Mouse (Mus musculus) limb, embryonic 14.5 days (tissue): Measurements from ENCODE around the gene Slc25a13. TPM values are rescaled to one million over a fixed set of nuclear protein-coding genes. Genes with fewer than 3 reads are reported as not detected.
A peak's percentile ranks its signal among the peaks of the same experiment; 100 is the strongest.

Experiments
- ATAC-seq: fragments of 200-750 bp; cut with Nextera tagmentation; 2 replicates; pipeline ENCODE4 v1.8.0; 2017; ENCODE audit warnings: low read depth, moderate number of reproducible peaks, moderate TSS enrichment; ENCODE audit not compliant: low FRiP score
- DNase-seq: peaks from one replicate; pipeline ENCODE4 v3.0.0-alpha.2; 2015; ENCODE audit warnings: low spot score
- H3K27ac ChIP-seq: fragments of 300-500 bp; sonication (generic); replicated peaks from 2 replicates; pipeline ENCODE4 v1.5.1; 2014; ENCODE audit warnings: low read depth, mild to moderate bottlenecking, low read length, moderate library complexity, mixed read lengths
- H3K27me3 ChIP-seq: fragments of 300-500 bp; sonication (generic); 2 replicates; pipeline ENCODE4 v1.6.1; 2014; ENCODE audit warnings: low read length, mixed read lengths; ENCODE audit not compliant: control insufficient read depth, insufficient read depth
- H3K36me3 ChIP-seq: fragments of 300-500 bp; sonication (generic); 2 replicates; pipeline ENCODE4 v1.6.1; 2014; ENCODE audit warnings: mild to moderate bottlenecking, low read length, moderate library complexity, mixed read lengths; ENCODE audit not compliant: control insufficient read depth, insufficient read depth
- H3K4me1 ChIP-seq: fragments of 300-500 bp; sonication (generic); 2 replicates; pipeline ENCODE4 v1.6.1; 2014; ENCODE audit warnings: antibody characterized with exemption, low read length, mixed read lengths; ENCODE audit not compliant: control insufficient read depth, insufficient read depth
- H3K4me2 ChIP-seq: fragments of 300-500 bp; sonication (generic); replicated peaks from 2 replicates; pipeline ENCODE4 v1.6.1; 2014; ENCODE audit warnings: low read depth, mild to moderate bottlenecking, low read length, moderate library complexity; ENCODE audit not compliant: severe bottlenecking
- H3K4me3 ChIP-seq: fragments of 300-500 bp; sonication (generic); replicated peaks from 2 replicates; pipeline ENCODE4 v1.5.1; 2014; ENCODE audit warnings: low read length
- H3K9ac ChIP-seq: fragments of 300-500 bp; sonication (generic); 2 replicates; pipeline ENCODE4 v1.6.1; 2014; ENCODE audit warnings: mild to moderate bottlenecking, low read depth, low read length, moderate library complexity; ENCODE audit not compliant: severe bottlenecking
- H3K9me3 ChIP-seq: fragments of 300-500 bp; sonication (generic); 2 replicates; pipeline ENCODE4 v1.6.1; 2016; ENCODE audit warnings: low read length; ENCODE audit not compliant: control insufficient read depth
- POLR2A ChIP-seq: fragments of 200-500 bp; IDR thresholded peaks from 2 replicates; pipeline ENCODE4 v1.8.0; 2012; ENCODE audit warnings: inconsistent platforms, mild to moderate bottlenecking, moderate library complexity, borderline replicate concordance; ENCODE audit not compliant: insufficient read depth, insufficient read length; ENCODE audit errors: extremely low read depth
- WGBS: fragments of 180-500 bp; shearing (Covaris S2); extraction: QIAGEN DNeasy Blood & Tissue Kit; methylation state at CpG from one replicate; pipeline ENCODE4 v1.1.7; 2014; 5-methylcytosine and 5-hydroxymethylcytosine counted together
- polyA plus RNA-seq, 2 experiments: library from polyadenylated mRNA; depleted of rRNA in 1 of 2; stranded (reverse) in 1 of 2; unstranded in 1 of 2; fragments of >200 nt; fragmentation: Nextera tagmentation in 1 of 2; extraction: Ambion mirVana in 1 of 2; gene quantifications; 2 replicates each; pipeline versions ENCODE4 v1.2.1 to v1.2.3; 2012 to 2014

Slc25a13 gene
- polyA plus RNA-seq, 2 experiments: 8.2 to 19.1 TPM

DNA sequence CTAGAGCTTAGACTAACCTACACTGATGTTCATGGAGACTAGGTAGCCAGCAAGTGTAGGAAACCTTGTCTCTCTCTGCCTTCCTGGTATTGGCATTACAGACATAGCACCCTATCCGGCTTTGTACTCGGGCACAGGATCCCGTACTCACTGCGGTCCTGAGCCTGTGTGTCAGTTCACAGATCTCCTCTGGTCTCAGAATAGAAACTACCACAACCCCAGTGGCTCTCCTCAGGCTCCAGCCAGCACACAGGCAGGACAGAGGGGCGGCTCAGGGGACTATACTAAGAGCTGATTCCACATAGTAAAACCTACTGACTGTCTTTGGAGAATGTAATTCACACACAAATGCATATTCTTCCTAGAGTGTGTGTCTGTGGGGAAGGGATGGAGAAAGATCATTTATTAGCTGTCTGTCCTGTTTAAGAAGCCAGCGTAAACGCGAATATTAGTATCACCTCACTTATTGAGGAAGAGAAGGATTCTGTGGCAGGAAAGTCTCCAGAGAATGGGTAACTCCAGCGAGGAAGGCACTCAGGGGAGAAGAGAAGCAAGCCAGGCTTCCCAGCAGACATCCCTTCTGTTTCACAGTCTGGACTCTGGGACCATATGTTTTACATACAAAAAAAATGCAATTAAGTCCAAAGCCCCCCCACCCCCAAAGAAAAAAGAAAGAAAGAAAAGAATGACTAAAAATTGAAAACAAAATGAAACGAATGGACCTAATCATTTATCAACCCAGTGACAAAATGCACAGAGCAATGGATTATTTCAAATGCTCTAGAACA, 49.4 kb downstream of the Slc25a13 start:
- no peaks in the 10 kb centered on the region for H3K36me3 ChIP-seq
- no peak overlapping the region for H3K9ac ChIP-seq
- no peak overlapping the region for H3K4me3 ChIP-seq
- no peaks in the 10 kb centered on the region for H3K9me3 ChIP-seq
- peaks cover 8% of the 10 kb centered on the region for H3K4me1 ChIP-seq
- no peaks in the 10 kb centered on the region for H3K27me3 ChIP-seq
- ATAC-seq: no peak
- 86% methylated on average over 10 of the region's 10 CpGs for WGBS
- H3K4me2 ChIP-seq: no peak overlapping the region
- DNase-seq: no peak
- H3K27ac ChIP-seq: no peak overlapping the region
- TF ChIP-seq POLR2A: no peak

DNA sequence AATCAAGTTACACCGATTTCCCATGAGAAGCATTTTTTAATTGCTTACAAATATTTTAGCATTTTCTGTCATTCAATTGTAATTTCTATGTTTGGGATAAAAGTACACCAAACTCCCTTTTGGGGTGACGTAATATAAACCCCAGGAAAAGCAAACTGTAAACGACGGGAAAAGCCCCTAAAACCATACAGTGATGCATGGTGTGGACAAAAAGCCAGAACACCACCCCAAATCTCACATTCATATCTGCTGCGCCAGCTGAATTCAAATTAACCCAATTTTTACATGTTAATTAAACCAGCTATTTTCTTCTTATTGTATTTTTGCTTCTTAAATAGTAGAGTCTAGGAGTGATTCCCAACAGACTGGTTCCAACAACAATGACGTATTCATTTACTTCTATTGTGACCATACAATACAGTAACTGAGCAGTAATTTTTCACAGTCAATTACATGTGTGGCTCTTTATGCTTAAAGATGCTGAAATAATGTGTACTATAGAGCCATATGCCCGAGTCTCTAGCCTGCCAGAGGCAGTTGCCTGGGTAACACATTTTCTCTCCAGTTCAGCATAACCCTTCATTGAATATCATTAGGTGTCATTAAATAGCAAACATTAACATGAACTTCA, 53.9 kb downstream of the Slc25a13 start:
- Histone ChIP-seq H3K9me3 (no peaks in the 10 kb centered on the region), H3K4me3 (no peak overlapping the region), H3K36me3 (no peaks in the 10 kb centered on the region), H3K4me1 (peaks cover 13% of the 10 kb centered on the region), H3K4me2 (no peak overlapping the region), H3K27me3 (no peaks in the 10 kb centered on the region), H3K27ac (no peak overlapping the region), H3K9ac (no peak overlapping the region)
- ATAC-seq: no peak
- 77% methylated on average over 7 of the region's 7 CpGs for WGBS
- DNase-seq: no peak
- no peak for TF ChIP-seq POLR2A

DNA sequence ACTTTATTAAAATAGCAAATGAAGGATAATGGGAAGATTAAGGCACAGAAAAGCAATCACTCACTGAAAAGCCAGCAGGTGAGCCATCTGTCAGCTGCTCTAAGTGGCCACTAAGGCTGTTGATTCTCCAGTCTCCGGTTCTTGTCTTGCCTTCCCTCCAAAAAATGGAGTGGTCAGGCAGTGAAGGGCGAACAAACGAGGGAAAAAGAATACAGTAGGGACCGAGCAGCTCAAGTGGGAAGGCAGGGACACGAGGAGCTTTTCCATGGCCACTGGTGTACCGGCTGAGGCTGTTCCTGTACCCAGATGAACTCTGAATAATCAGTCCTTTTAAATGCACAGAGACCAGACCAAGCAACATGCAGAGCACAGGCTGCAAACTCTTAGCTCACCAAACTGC, 54.8 kb downstream of the Slc25a13 start:
- WGBS: 72% methylated on average over 6 of the region's 6 CpGs
- Histone ChIP-seq H3K27ac (no peak overlapping the region), H3K27me3 (no peaks in the 10 kb centered on the region), H3K9ac (no peak overlapping the region), H3K4me2 (no peak overlapping the region), H3K4me1 (peaks cover 13% of the 10 kb centered on the region), H3K4me3 (no peak overlapping the region), H3K36me3 (no peaks in the 10 kb centered on the region), H3K9me3 (no peaks in the 10 kb centered on the region)
- no peak for DNase-seq
- TF ChIP-seq POLR2A: no peak
- no peak for ATAC-seq

DNA sequence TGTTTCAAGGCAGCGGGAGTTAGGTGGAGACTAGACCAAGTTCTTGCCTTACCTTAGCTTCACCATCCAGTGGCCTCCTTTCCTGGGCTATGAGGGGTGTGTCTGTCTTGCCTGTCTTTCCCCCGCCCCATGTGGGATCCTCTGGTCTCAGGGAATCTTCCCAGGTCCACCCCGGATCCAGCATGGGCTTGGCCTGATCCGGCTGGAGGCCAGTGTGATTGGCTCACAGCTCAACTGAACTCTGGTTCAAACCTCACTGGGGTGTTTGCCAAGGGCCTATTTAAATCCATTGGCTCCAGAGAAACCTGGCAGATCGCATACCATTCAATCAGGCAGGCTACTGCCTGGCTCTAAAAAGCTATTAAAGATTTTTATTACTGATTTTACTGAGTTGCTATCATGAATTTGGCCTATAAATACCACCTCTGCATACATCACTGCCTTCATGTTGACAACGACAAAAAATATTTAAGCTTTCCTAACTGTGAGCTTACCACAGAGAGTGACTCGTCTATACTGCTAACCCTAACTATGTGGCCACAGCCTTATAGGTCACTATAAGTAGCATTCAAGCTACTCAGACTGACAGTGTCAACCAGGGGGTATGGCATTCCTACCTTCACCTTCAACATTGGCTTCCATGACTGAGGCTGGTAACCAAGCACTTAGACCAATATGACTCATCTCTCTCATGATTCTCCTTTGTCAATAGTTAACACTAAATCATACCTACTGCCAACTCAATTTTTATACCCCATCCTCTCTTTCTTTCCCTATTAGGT, 56.1 kb downstream of the Slc25a13 start:
- Histone ChIP-seq H3K27me3 (no peaks in the 10 kb centered on the region), H3K27ac (no peak overlapping the region), H3K9me3 (no peaks in the 10 kb centered on the region), H3K36me3 (no peaks in the 10 kb centered on the region), H3K9ac (no peak overlapping the region), H3K4me1 (peaks cover 13% of the 10 kb centered on the region), H3K4me2 (no peak overlapping the region), H3K4me3 (no peak overlapping the region)
- no peak for TF ChIP-seq POLR2A
- DNase-seq (no peak), ATAC-seq (no peak)
- WGBS: 70% methylated on average over 7 of the region's 7 CpGs

DNA sequence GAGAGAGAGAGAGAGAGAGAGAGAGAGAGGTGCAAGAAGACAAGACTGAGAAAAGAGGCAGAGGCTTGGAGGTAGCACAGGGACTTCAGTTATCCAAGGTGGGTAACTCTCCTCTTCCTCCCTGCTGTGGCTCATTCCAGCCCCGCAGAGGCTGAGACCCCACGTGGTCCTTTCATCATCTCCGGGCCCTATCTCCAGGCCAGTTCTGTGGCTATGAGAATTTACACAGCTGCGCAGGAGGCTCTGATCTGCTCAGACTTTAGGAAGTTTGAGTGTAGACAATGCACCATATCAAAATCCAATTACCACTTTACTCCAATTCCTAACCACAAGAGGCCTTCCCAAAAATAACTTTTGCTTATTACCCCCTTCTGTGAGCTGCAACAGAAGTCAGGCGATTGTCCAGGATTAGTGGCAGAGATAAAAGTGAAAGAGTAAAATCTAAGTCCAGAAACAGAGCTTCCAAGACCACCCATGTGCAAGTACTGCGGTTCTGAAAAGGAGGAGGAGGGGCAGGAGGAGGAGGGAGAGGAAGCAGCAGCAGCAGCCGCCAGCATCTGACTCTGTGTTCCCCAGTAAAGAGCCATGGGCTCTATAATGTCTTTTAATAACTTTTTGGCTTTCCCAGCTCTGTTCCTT, 57.6 kb downstream of the Slc25a13 start:
- no peak for TF ChIP-seq POLR2A
- Histone ChIP-seq H3K27ac (no peak overlapping the region), H3K4me3 (no peak overlapping the region), H3K4me2 (no peak overlapping the region), H3K27me3 (no peaks in the 10 kb centered on the region), H3K9me3 (no peaks in the 10 kb centered on the region), H3K9ac (no peak overlapping the region), H3K4me1 (peaks cover 13% of the 10 kb centered on the region), H3K36me3 (no peaks in the 10 kb centered on the region)
- DNase-seq (peak; percentile 19), ATAC-seq (peak; percentile 60)
- 12% methylated on average over 7 of the region's 7 CpGs for WGBS
